Mouse (Mus musculus): ENCODE results near the gene Apod.
"Not testable (repeated sequence)": the region's sequence is repeated elsewhere in the genome, so short reads cannot be mapped to it uniquely, and the experiment has no call there.

The Apod gene

DNA sequence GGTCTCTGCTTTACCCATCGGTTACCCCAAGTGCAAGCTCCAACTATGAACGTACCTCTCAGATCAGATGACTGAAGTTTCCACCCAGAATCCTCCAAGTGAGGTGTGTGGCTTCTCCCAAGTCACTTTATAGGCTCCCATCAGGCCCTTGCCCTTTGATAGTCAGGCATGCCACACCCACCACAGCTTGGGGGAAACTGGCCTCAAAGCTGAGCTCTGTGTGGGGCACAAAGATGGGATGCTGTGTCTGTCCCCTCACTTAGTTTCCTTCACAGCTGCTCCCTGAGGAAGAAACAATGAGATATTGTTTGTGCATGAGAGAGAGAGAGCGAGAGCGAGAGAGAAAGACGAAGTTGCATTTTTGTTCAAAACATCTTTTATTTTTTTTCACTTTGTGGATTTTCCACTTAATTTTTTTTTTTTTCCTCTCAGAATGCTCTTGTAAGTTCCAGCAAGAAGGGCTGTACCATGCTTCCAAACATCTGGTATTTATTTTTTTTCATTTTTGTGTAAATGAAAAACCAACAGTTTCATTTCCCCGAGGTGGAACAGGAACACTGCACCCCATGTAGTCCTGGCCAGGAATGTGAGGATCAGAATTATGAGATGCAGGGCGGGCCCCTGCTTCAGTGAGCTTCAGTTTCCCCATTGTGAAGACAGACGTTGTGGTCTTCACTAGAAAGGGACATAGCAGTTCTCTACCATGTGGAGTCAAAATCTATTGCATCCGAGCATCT, at the start of gene Apod:
Apod (minus strand) TSS at position 312 of the 737 bp plus-strand sequence.
- no peak for DNase-seq (ENCODE audit: low spot score)

DNA sequence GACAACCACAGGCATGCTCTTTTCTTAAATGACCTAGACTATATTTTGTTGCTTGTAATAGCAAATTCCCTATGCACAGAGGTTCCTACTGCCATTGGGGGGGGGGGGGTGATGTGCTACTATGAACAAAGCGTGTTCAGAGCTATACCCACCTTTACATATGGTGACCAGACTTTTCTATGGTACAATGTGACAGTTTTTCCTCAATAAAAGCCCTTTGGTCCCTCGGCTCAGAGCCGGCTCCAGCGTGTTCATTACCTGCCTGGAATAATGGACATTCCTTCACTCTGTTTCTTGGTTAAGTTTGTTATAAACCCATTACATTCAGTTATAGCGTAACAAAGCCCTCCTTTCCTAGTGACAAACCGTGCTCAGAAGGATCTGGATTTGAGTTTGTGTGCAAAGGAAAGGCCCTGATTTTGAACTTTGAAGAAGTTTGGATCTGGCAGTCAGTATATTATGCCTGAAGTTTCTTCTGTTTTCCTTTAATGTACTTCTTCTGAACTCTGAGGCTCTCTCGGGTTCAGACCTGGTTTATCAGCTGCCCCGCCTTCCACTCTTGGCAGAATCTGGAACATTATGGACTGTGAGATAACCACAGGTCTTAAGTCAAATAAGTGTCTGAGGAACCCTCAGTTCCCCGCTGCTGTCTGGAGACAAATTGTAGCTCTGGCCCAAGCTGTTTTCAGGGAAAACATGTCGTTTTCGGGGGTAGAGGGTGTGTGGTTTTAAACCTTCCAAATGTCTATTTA, 49.3 kb upstream of the Apod start:
- no peak for DNase-seq (ENCODE audit: low spot score)

- no peak for DNase-seq (ENCODE audit: low spot score)
Measured at GRCm38 (mm10) chr16:31359542-31359941, 44.9 kb upstream of the Apod start.

DNA sequence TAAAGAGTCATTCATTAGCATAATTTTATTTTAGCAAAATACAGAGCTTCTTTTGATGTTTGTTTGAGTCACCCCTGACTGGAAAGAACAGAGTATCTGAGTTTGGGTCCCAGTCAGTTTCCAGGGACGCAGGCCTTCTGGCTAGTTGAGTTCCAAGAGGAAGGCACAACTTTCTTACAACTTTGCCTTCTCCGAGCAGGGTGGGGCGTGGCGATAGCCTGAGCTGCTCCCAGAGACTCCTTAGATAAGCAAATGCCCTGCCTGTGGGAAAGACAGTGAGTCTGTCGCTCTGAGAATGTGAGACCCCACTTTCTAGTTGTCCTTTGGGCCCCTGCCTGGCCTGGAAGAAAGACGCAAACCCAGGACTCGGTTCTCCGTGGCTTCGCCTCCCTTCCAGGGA, 44.4 kb upstream of the Apod start:
- no peak for DNase-seq (ENCODE audit: low spot score)

GRCm38 (mm10) chr16:31358576-31358975, 44.0 kb upstream of the Apod start:
- no peak for DNase-seq (ENCODE audit: low spot score)

GRCm38 (mm10) chr16:31355882-31356281, 41.3 kb upstream of the Apod start:
- DNase-seq (ENCODE audit: low spot score): no peak

- no peak for DNase-seq (ENCODE audit: low spot score)
Measured at GRCm38 (mm10) chr16:31354341-31355329, 40.0 kb upstream of the Apod start.

DNA sequence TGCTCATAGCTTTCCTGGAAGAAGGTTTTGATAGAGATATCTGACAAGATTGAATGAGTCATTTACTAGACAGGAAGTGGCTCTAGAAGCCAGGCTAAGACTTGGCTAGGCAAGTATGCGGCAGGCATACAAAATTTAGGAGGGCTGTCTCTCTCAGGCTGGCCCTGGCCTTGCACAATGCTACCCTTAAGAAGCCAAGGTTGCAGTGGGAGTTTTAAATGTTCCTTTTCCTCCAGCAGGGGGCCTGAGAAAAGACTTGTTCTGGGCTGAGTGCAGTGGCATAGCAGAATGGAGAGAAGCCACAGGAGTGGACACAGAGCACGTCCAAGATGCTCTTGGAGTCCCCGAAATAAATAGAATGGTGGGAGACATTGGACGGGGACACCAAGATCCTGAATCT, 38.4 kb upstream of the Apod start:
- DNase-seq (ENCODE audit: low spot score): no peak

GRCm38 (mm10) chr16:31347581-31347980, 33.0 kb upstream of the Apod start:
- peak; percentile 42 for DNase-seq (ENCODE audit: low spot score)

GRCm38 (mm10) chr16:31342966-31343365, 28.4 kb upstream of the Apod start:
- DNase-seq (ENCODE audit: low spot score): no peak

DNA sequence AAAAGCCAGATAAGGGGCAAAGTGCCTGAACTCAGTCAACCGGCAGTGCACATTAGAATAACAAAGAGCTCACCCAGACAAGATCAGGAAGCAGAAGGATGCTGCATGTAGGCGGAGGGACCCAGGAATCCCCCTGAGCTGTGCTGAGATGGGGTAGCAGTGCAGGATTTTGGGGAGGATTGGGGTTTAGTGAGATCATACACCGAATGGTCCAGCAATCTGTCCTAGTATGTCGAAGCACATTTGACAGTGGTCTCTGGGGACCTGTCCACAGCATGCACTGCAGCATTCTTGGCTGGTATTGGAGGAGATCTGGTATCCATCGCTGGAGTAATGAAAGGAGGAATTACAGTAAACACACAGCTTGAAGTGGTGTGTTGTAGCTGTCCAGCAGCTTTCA, 27.9 kb upstream of the Apod start:
- DNase-seq (ENCODE audit: low spot score): no peak

- DNase-seq (ENCODE audit: low spot score): no peak
Measured at GRCm38 (mm10) chr16:31339332-31339731, 24.7 kb upstream of the Apod start.

DNA sequence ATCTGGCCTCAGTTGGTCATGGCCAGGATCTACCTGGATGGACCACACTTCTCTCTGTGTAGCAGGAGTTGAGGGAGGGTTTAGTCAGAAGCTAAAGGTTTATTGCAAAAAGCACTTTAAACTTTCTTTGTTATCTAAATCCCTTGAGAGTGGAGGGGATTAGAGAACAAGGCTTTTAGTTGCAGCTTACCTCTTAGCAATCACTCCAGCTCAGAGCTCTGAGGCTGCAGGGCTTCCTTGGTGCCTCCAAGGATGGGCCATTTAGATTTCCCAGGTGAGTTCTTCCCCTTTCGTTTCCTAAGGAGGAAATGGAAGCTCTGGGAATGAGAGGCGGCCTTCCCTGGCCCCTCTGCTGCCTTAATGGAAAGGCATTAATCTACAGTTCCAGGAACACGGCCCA, 23.3 kb upstream of the Apod start:
- DNase-seq (ENCODE audit: low spot score): no peak

DNA sequence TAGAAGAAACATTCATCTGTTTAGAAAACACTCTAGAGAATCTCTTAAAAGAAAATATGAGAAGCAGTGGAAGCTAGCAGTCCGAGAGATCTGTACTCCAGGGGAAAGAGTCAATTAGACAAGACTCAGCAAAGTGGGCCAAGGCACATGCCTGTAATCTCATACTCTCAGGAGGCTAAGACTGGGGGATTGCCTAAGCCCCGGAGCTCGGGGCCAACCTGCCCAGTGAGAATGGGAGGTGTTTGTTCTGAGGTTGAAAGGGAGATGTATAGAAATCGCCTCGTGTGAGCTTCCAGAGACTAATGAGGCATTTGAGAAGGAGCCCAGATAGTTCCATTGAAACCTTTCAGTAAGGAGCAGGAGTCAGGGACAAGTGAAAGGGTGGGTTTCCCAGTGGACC, 20.2 kb upstream of the Apod start:
- no peak for DNase-seq (ENCODE audit: low spot score)

DNA sequence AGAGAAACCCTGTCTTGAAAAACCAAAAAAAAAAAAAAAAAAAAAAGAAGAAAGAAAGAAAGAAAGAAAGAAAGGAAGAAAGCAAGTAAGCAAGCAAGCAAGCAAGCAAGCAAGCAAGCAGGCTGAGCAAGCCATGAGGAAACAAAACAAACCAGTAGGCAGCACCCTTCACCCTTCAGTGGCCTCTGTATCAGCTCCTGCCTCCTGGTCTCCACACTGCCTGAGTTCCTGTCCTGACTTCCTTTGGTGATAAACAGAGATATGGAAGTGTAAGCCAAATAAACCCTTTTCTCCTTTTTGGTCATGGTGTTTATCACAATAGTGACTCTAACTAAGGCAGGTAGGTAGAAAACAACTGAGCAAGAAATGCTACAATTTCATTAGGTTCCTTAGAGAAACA, 18.0 kb upstream of the Apod start:
- DNase-seq (ENCODE audit: low spot score): no peak

- not testable (repeated sequence) for DNase-seq (ENCODE audit: low spot score)
Measured at GRCm38 (mm10) chr16:31330970-31331369, 16.4 kb upstream of the Apod start.

GRCm38 (mm10) chr16:31329668-31330067, 15.1 kb upstream of the Apod start:
- no peak for DNase-seq (ENCODE audit: low spot score)

DNA sequence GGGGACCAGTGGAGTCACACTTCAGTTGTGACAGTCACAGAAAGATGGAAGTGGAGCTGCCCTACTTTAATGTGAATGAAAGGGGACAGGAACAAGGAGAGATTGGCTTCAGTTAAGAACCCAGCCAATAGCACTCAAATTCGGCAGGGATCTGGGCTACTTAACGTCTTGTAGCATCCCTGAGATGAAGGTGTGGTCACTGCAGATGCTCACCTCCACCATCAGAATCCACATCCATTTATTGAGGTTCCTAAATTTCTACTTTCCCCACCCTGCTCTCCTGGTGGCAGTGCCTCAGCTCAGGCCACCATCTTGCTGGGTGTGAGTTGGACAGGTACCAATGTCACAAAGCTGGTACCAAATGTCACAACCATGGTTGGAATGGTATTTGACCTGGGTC, 13.3 kb upstream of the Apod start:
- no peak for DNase-seq (ENCODE audit: low spot score)

- no peak for DNase-seq (ENCODE audit: low spot score)
Measured at GRCm38 (mm10) chr16:31327430-31327829, 12.8 kb upstream of the Apod start.

DNA sequence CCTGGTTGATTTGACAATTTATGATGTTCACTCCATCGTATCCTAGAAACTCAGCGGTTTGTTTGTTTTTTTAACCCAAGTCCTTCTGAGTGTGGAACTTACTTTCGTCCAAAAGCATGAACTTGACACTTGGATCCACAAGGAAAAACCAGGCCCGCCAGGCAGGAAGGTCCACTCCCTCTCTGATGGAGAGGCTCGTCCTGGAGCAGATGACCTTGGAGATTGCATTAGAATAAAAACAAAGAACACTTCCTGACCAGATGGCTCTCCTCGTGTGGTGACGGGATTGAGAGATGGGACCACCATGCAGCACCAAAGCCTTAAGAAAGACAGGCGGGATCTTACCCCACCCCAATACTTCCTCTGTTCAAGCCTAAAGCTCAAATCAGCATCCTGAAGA, 12.1 kb upstream of the Apod start:
- no peak for DNase-seq (ENCODE audit: low spot score)

- DNase-seq (ENCODE audit: low spot score): no peak
Measured at GRCm38 (mm10) chr16:31325966-31326365, 11.4 kb upstream of the Apod start.

DNA sequence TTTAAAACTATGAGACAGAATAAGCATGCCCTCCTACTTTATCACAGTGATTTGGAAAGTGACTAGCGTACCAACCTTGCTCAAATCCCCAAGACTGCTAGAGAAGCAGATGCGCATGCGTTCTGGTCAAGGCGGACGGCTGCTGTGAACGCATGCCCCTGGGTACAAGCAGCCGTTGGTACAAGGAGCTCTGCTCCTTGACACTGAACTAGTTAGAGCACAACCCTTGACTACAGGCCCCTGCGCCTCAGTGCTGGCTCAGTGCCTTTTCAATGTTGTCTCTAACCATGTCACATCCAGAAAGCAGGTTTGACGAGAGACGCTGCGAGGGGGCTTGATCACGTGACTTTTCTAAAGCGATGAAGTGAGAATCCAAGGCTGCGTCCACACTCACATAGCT, 10.5 kb upstream of the Apod start:
- no peak for DNase-seq (ENCODE audit: low spot score)

All from layer of hippocampus, adult 9-10 months (tissue).